In the genomic region with DNA sequence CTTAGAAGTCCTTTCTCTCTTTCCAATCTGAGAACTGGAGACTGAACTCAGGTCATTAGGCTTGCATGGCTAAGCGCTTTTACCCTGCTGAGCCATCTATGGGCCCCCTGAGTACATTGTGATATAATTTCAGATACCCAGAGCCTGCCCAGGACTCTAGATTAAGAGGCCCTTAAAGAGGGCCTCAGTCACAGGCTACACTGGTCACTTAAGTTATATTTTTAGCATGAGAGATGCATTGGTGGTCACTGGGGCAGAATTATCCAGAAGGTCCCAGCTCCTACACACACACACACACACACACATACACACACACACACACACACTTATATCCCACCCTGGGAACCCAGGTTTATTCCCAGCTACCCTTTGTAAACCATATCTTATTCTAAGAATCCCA, we compare ENCODE assay signal across 26 mouse cellular contexts.
DNase-seq lines count a peak whose midpoint lies in the region; ATAC-seq lines count a peak whose summit lies in the region.
"Had no signal": no experiment of that assay in that cellular context is flagged by ENCODE, and none has a peak within 500 bp of the region (broad histone marks: within the 10 kb centered on the region; RNA-seq: fewer than 3 reads in every experiment).

No protein-coding gene starts in this region.

- no peak overlapping the region for H3K9ac ChIP-seq in heart, embryonic 12.5 days
- no peak overlapping the region for H3K9ac ChIP-seq in heart, embryonic 15.5 days
- H3K9ac ChIP-seq in kidney, embryonic 16.5 days (replicated peaks; ENCODE audit: low read length), result no peak overlapping the region
- H3K9ac ChIP-seq: embryonic facial prominence, embryonic 12.5 days; embryonic facial prominence, embryonic 15.5 days; forebrain, postnatal 0 days; hindbrain, embryonic 14.5 days had no signal

- peaks cover 73% of the 10 kb centered on the region for H3K36me3 ChIP-seq in heart, embryonic 12.5 days
- peaks cover 58% of the 10 kb centered on the region for H3K36me3 ChIP-seq in heart, embryonic 15.5 days
- peaks cover 31% of the 10 kb centered on the region for H3K36me3 ChIP-seq in kidney, embryonic 16.5 days (ENCODE audit: insufficient read depth, low read length)

- 0 out of 2 replicates have a peak, but pooled peaks cover 3% of the 10 kb centered on the region for H3K9me3 ChIP-seq in heart, embryonic 12.5 days (replicated peaks)
- H3K9me3 ChIP-seq in heart, embryonic 15.5 days (replicated peaks), result no peaks in the 10 kb centered on the region
- no peaks in the 10 kb centered on the region for H3K9me3 ChIP-seq in kidney, embryonic 16.5 days (ENCODE audit: low read length)
- H3K9me3 ChIP-seq: embryonic facial prominence, embryonic 12.5 days; embryonic facial prominence, embryonic 15.5 days had no signal

- H3K27me3 ChIP-seq in heart, embryonic 12.5 days (replicated peaks), result no peaks in the 10 kb centered on the region
- no peaks in the 10 kb centered on the region for H3K27me3 ChIP-seq in heart, embryonic 15.5 days
- H3K27me3 ChIP-seq in kidney, embryonic 16.5 days (ENCODE audit: insufficient read depth, low read length), result no peaks in the 10 kb centered on the region
- H3K27me3 ChIP-seq: embryonic facial prominence, embryonic 12.5 days; embryonic facial prominence, embryonic 15.5 days had no signal

- no peak overlapping the region for H3K4me2 ChIP-seq in heart, embryonic 12.5 days
- no peak overlapping the region for H3K4me2 ChIP-seq in heart, embryonic 15.5 days
- H3K4me2 ChIP-seq in kidney, embryonic 16.5 days (replicated peaks; ENCODE audit: low read depth, low read length), result no peak overlapping the region
- H3K4me2 ChIP-seq: embryonic facial prominence, embryonic 12.5 days; embryonic facial prominence, embryonic 15.5 days; hindbrain, embryonic 14.5 days had no signal

- WGBS in heart, embryonic 12.5 days, result 50% methylated on average over 1 of the region's 1 CpGs
- WGBS in heart, embryonic 15.5 days, result 53% methylated on average over 1 of the region's 1 CpGs
- 83% methylated on average over 1 of the region's 1 CpGs for WGBS in kidney, embryonic 16.5 days

- H3K4me3 ChIP-seq in heart, embryonic 12.5 days, result no peak overlapping the region
- no peak overlapping the region for H3K4me3 ChIP-seq in heart, embryonic 15.5 days
- H3K4me3 ChIP-seq in kidney, embryonic 16.5 days (ENCODE audit: low read length), result no peak overlapping the region
- H3K4me3 ChIP-seq: embryonic facial prominence, embryonic 12.5 days; embryonic facial prominence, embryonic 15.5 days; gastrocnemius, adult 2 months; heart, adult 2 months had no signal

- ATAC-seq in heart, embryonic 12.5 days (ENCODE audit: insufficient number of reproducible peaks, low FRiP score), result peak; percentile 57; the same call in 1 of the 2 replicates
- ATAC-seq in heart, embryonic 15.5 days (replicated peaks; ENCODE audit: insufficient number of reproducible peaks, insufficient read depth, low FRiP score, low read depth), result no peak; the same call in 1 of the 2 replicates
- ATAC-seq in kidney, embryonic 16.5 days (ENCODE audit: low FRiP score, low TSS enrichment), result peak; percentile 31; the same call in 1 of the 2 replicates
- ATAC-seq: CD4-positive, CD25-positive, alpha-beta regulatory T cell, adult 4 months; forebrain, embryonic 14.5 days; forebrain, postnatal 0 days; hindbrain, postnatal 0 days; inflammation-experienced regulatory T-cells, adult 6 months; intestine, embryonic 16.5 days had no signal

- no peak for DNase-seq in heart, adult 9 months (ENCODE audit: low spot score in 2 of 2)
- DNase-seq in heart, postnatal 4 days, result no peak
- no peak for DNase-seq in kidney, adult 11 months
- DNase-seq: adrenal gland, adult 2 months; adrenal gland, postnatal 14 days; cerebellum, adult 11 months; cerebellum, adult 2 months; cerebellum, adult 9-11 months; cerebellum, postnatal 25 days; forebrain, postnatal 0 days; gastrocnemius, adult 2 months; gastrocnemius, postnatal 14 days; heart, adult 2 months; heart, postnatal 36 days; kidney, adult 2 months had no signal

- H3K4me1 ChIP-seq in heart, embryonic 12.5 days (replicated peaks), result peaks cover 14% of the 10 kb centered on the region
- H3K4me1 ChIP-seq in heart, embryonic 15.5 days (replicated peaks), result peaks cover 7% of the 10 kb centered on the region
- H3K4me1 ChIP-seq in kidney, embryonic 16.5 days (ENCODE audit: insufficient read depth, low read length), result no peaks in the 10 kb centered on the region
- H3K4me1 ChIP-seq: embryonic facial prominence, embryonic 12.5 days; embryonic facial prominence, embryonic 15.5 days had no signal

- H3K27ac ChIP-seq in heart, embryonic 12.5 days (ENCODE audit: poor library complexity, severe bottlenecking), result peak overlapping the region; percentile 63
- peak overlapping the region; percentile 58 for H3K27ac ChIP-seq in heart, embryonic 15.5 days
- no peak overlapping the region for H3K27ac ChIP-seq in kidney, embryonic 16.5 days (ENCODE audit: low read length)
- H3K27ac ChIP-seq: embryonic facial prominence, embryonic 12.5 days; embryonic facial prominence, embryonic 15.5 days; gastrocnemius, adult 2 months; heart, adult 2 months; hindbrain, embryonic 14.5 days; hindbrain, postnatal 0 days had no signal
